In the genomic region with DNA sequence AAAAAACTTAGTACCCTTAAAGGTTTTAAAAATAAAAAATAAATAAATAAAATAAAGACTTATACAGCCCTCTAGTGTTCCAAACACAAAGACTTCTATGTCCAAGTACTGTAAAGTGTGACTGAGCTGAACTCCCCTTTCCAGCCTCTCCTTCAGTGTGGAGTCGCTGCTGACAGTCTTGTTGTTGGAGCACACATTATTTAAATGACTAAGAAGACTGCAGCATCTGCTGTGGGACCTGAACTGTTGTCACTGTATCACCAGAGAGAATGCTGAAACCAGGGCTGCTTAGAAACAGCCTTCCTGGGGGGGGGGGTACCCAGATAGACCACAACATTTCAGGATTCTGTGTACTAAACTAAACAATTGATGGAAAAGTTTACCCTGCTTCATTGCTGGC, we compare ENCODE assay signal across 12 mouse cellular contexts.
A peak's percentile ranks its signal among the peaks of the same experiment; 100 is the strongest.
DNase-seq lines count a peak whose midpoint lies in the region; ATAC-seq and TF ChIP-seq lines count a peak whose summit lies in the region.
"Had no signal": no experiment of that assay in that cellular context is flagged by ENCODE, and none has a peak within 500 bp of the region (broad histone marks: within the 10 kb centered on the region; RNA-seq: fewer than 3 reads in every experiment).

No protein-coding gene starts in this region.

- no peaks in the 10 kb centered on the region for H3K36me3 ChIP-seq in hindbrain, embryonic 11.5 days (ENCODE audit: control insufficient read depth, insufficient read depth, low read length)
- H3K36me3 ChIP-seq in hindbrain, embryonic 10.5 days = no peaks in the 10 kb centered on the region
- H3K36me3 ChIP-seq in forebrain, postnatal 0 days (ENCODE audit: insufficient read depth) = no peaks in the 10 kb centered on the region
- no peaks in the 10 kb centered on the region for H3K36me3 ChIP-seq in midbrain, embryonic 16.5 days (ENCODE audit: control insufficient read depth, insufficient read depth, low read length)
- H3K36me3 ChIP-seq: hindbrain, embryonic 15.5 days; kidney, embryonic 15.5 days had no signal

- no peak overlapping the region for H3K9ac ChIP-seq in hindbrain, embryonic 11.5 days (ENCODE audit: low read depth, low read length)
- H3K9ac ChIP-seq in forebrain, postnatal 0 days = no peak overlapping the region
- no peak overlapping the region for H3K9ac ChIP-seq in midbrain, embryonic 16.5 days (ENCODE audit: low read depth, low read length)
- H3K9ac ChIP-seq: hindbrain, embryonic 15.5 days; kidney, embryonic 15.5 days; liver, postnatal 0 days had no signal

- WGBS in hindbrain, embryonic 11.5 days = 38% methylated on average over 1 of the region's 1 CpGs
- 43% methylated on average over 1 of the region's 1 CpGs for WGBS in hindbrain, embryonic 10.5 days
- 16% methylated on average over 1 of the region's 1 CpGs for WGBS in forebrain, postnatal 0 days
- 19% methylated on average over 1 of the region's 1 CpGs for WGBS in midbrain, embryonic 16.5 days

- H3K9me3 ChIP-seq in hindbrain, embryonic 11.5 days (ENCODE audit: control insufficient read depth, low read length) = no peaks in the 10 kb centered on the region
- H3K9me3 ChIP-seq in hindbrain, embryonic 10.5 days = no peaks in the 10 kb centered on the region
- no peaks in the 10 kb centered on the region for H3K9me3 ChIP-seq in forebrain, postnatal 0 days (ENCODE audit: low read length)
- H3K9me3 ChIP-seq in midbrain, embryonic 16.5 days (replicated peaks; ENCODE audit: control insufficient read depth, low read length, poor library complexity, severe bottlenecking) = no peaks in the 10 kb centered on the region
- H3K9me3 ChIP-seq: hindbrain, embryonic 15.5 days; kidney, embryonic 15.5 days had no signal

- no peak overlapping the region for H3K27ac ChIP-seq in hindbrain, embryonic 11.5 days (ENCODE audit: low read depth, low read length)
- no peak overlapping the region for H3K27ac ChIP-seq in hindbrain, embryonic 10.5 days
- no peak overlapping the region for H3K27ac ChIP-seq in forebrain, postnatal 0 days (ENCODE audit: low read depth, low read length)
- H3K27ac ChIP-seq in midbrain, embryonic 16.5 days (ENCODE audit: low read length) = no peak overlapping the region
- H3K27ac ChIP-seq: hindbrain, embryonic 15.5 days; kidney, embryonic 15.5 days had no signal

- no peak for DNase-seq in hindbrain, embryonic 11.5 days (ENCODE audit: low spot score)
- no peak for DNase-seq in hindbrain, embryonic 10.5 days (ENCODE audit: low spot score)
- peak; percentile 52 for DNase-seq in brain, adult 2 months (ENCODE audit: low read depth, low spot score)
- DNase-seq in forebrain, postnatal 0 days = no peak
- DNase-seq in testis, postnatal 14 days (ENCODE audit: low spot score) = no peak
- no peak for DNase-seq in adrenal gland, adult (ENCODE audit: inconsistent age in 2 of 2, low spot score in 1 of 2)
- DNase-seq: liver, postnatal 0 days had no signal

- no peaks in the 10 kb centered on the region for H3K27me3 ChIP-seq in hindbrain, embryonic 11.5 days (ENCODE audit: control insufficient read depth, insufficient read depth, low read length)
- no peaks in the 10 kb centered on the region for H3K27me3 ChIP-seq in hindbrain, embryonic 10.5 days (ENCODE audit: insufficient read depth, poor library complexity, severe bottlenecking)
- no peaks in the 10 kb centered on the region for H3K27me3 ChIP-seq in forebrain, postnatal 0 days (ENCODE audit: insufficient read depth, low read length)
- H3K27me3 ChIP-seq in midbrain, embryonic 16.5 days (ENCODE audit: control insufficient read depth, insufficient read depth, low read depth, low read length) = no peaks in the 10 kb centered on the region
- H3K27me3 ChIP-seq: hindbrain, embryonic 15.5 days; kidney, embryonic 15.5 days had no signal

- H3K4me2 ChIP-seq in hindbrain, embryonic 11.5 days (replicated peaks; ENCODE audit: low read depth, low read length) = no peak overlapping the region
- H3K4me2 ChIP-seq in forebrain, postnatal 0 days (ENCODE audit: low read depth) = no peak overlapping the region
- H3K4me2 ChIP-seq in midbrain, embryonic 16.5 days (ENCODE audit: low read length) = no peak overlapping the region
- H3K4me2 ChIP-seq: heart, embryonic 11.5 days; hindbrain, embryonic 15.5 days; kidney, embryonic 15.5 days had no signal

- no peaks in the 10 kb centered on the region for H3K4me1 ChIP-seq in hindbrain, embryonic 11.5 days (replicated peaks; ENCODE audit: control insufficient read depth, insufficient read depth, low read length)
- no peaks in the 10 kb centered on the region for H3K4me1 ChIP-seq in hindbrain, embryonic 10.5 days (replicated peaks)
- no peaks in the 10 kb centered on the region for H3K4me1 ChIP-seq in forebrain, postnatal 0 days (ENCODE audit: insufficient read depth)
- H3K4me1 ChIP-seq in midbrain, embryonic 16.5 days (ENCODE audit: control insufficient read depth, insufficient read depth, low read length) = peaks cover 6% of the 10 kb centered on the region; the same call in 1 of the 2 replicates
- H3K4me1 ChIP-seq: hindbrain, embryonic 15.5 days; kidney, embryonic 15.5 days had no signal

- ATAC-seq in hindbrain, embryonic 11.5 days (ENCODE audit: low FRiP score) = peak; percentile 55; the same call in 1 of the 2 replicates
- ATAC-seq in forebrain, postnatal 0 days = peak; percentile 55; the same call in 1 of the 2 replicates
- peak; percentile 58; the same call in 1 of the 2 replicates for ATAC-seq in midbrain, embryonic 16.5 days
- ATAC-seq: activated CD4-positive, CD25-positive, alpha-beta regulatory T cell, adult 4 months; liver, postnatal 0 days had no signal

- TF ChIP-seq CTCF in forebrain, postnatal 0 days (IDR thresholded peaks at IDR 0.05; ENCODE audit: low read depth) = peak; percentile 18; the same call in 1 of the 2 replicates

- no peak overlapping the region for H3K4me3 ChIP-seq in hindbrain, embryonic 11.5 days (ENCODE audit: low read depth, low read length)
- H3K4me3 ChIP-seq in hindbrain, embryonic 10.5 days = no peak overlapping the region
- H3K4me3 ChIP-seq in forebrain, postnatal 0 days (ENCODE audit: low read depth, low read length) = no peak overlapping the region
- no peak overlapping the region for H3K4me3 ChIP-seq in midbrain, embryonic 16.5 days (ENCODE audit: low read depth, low read length)
- H3K4me3 ChIP-seq: hindbrain, embryonic 15.5 days; kidney, embryonic 15.5 days had no signal
